Mouse (Mus musculus) heart, postnatal 0 days (tissue): ENCODE results near the gene Sox1. TPM values are rescaled to one million over a fixed set of nuclear protein-coding genes. Genes with fewer than 3 reads are reported as not detected.

ENCODE experiments used
- ATAC-seq: fragments of 200-750 bp; cut with Nextera tagmentation; 2 replicates; pipeline ENCODE4 v1.8.0; 2017; ENCODE audit warnings: low read depth, moderate number of reproducible peaks, moderate library complexity; ENCODE audit not compliant: insufficient read depth
- DNase-seq: peaks from one replicate; pipeline ENCODE4 v3.0.0-alpha.2; 2016; ENCODE audit warnings: low spot score
- H3K27ac ChIP-seq: fragments of 300-500 bp; sonication (generic); 2 replicates; pipeline ENCODE4 v1.5.1; 2014; ENCODE audit warnings: low read depth, mild to moderate bottlenecking
- H3K27me3 ChIP-seq: fragments of 300-500 bp; sonication (generic); 2 replicates; pipeline ENCODE4 v1.6.1; 2014; ENCODE audit warnings: low read length, mixed read lengths; ENCODE audit not compliant: control insufficient read depth, insufficient read depth
- H3K36me3 ChIP-seq: fragments of 300-500 bp; sonication (generic); replicated peaks from 2 replicates; pipeline ENCODE4 v1.6.1; 2014; ENCODE audit warnings: low read length, mixed read lengths; ENCODE audit not compliant: control insufficient read depth, insufficient read depth
- H3K4me1 ChIP-seq: fragments of 300-500 bp; sonication (generic); 2 replicates; pipeline ENCODE4 v1.6.1; 2014; ENCODE audit warnings: antibody characterized with exemption; ENCODE audit not compliant: control insufficient read depth, insufficient read depth
- H3K4me2 ChIP-seq: fragments of 300-500 bp; sonication (generic); 2 replicates; pipeline ENCODE4 v1.6.1; 2014; ENCODE audit warnings: low read depth, mild to moderate bottlenecking, low read length, moderate library complexity
- H3K4me3 ChIP-seq: fragments of 300-500 bp; sonication (generic); 2 replicates; pipeline ENCODE4 v1.5.1; 2014; ENCODE audit warnings: low read depth, low read length
- H3K9ac ChIP-seq: fragments of 300-500 bp; sonication (generic); replicated peaks from 2 replicates; pipeline ENCODE4 v1.6.1; 2014; ENCODE audit warnings: low read depth, low read length, mixed read lengths
- H3K9me3 ChIP-seq: fragments of 300-500 bp; sonication (generic); replicated peaks from 2 replicates; pipeline ENCODE4 v1.6.1; 2016; ENCODE audit warnings: low read length; ENCODE audit not compliant: control insufficient read depth
- CTCF ChIP-seq: IDR thresholded peaks from 2 replicates; pipeline ENCODE4 v1.5.1; 2016; ENCODE audit warnings: antibody characterized with exemption, control low read depth, low read depth
- EP300 ChIP-seq: IDR thresholded peaks from 2 replicates; pipeline ENCODE4 v1.6.1; 2016; ENCODE audit warnings: antibody characterized with exemption, low read depth
- WGBS: fragments of 180-500 bp; shearing (Covaris S2); extraction: QIAGEN DNeasy Blood & Tissue Kit; methylation state at CpG from one replicate; pipeline ENCODE4 v1.1.7; 2014; 5-methylcytosine and 5-hydroxymethylcytosine counted together
- polyA plus RNA-seq: library from polyadenylated mRNA; unstranded; fragments of >200 nt; fragmentation: Nextera tagmentation; extraction: Ambion mirVana; gene quantifications from 2 replicates; pipeline ENCODE4 v1.2.1, GENCODE M21; 2015
- total RNA-seq: library from RNA; depleted of rRNA; stranded (reverse); fragments of >200 nt; gene quantifications from 2 replicates; pipeline ENCODE4 v1.2.3, GENCODE M21; 2014; ENCODE audit warnings: low replicate concordance

Gene Sox1
- total and polyA plus RNA-seq, 2 experiments from 2014 or later = not detected

DNA sequence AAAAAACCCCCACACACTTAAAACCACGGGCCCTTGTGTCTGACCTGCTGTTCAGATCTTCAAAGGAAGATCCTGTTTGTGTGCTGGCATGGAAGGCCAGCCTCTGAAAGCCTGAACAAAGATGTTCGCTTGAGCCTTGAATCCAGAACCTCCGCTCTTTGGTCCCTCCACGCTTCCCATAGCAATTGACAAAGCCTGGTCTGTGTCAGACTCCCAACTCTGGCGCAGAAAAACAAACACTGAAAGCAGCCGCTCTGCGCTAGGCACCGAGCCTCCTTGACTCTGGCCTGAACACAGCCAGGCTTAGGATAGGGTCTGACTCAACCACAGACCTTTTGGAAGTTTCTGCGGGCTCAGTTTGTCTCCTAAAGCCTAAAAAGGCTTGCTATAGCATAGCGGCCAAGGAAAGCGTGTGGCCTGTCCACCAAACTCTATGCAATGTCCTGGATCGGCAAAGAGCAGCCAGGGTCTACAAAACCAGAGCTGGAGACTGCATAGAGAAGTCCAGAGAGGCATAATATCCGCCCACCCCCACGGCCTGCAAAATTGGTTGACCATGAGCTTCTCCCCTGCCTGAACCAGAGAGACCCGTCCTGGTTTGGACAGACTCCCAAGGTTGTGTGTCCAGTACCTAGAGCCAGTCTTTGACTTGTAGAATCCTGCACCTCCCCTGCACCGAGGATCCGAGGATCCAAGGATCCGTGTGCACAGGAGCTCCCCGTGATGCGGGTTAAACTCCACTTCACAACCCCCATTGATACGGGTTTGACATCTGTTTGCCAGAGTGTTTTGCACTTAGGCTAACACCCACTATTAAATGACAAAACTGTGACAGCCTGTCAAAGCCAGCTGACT is 12.2 kb upstream of the Sox1 start:
- no peak for TF ChIP-seq EP300
- TF ChIP-seq CTCF = no peak
- Histone ChIP-seq H3K4me2 (no peak overlapping the region), H3K27me3 (peaks cover 84% of the 10 kb centered on the region), H3K36me3 (no peaks in the 10 kb centered on the region), H3K9ac (no peak overlapping the region), H3K4me1 (no peaks in the 10 kb centered on the region; the same call in 1 of the 2 replicates), H3K4me3 (peak overlapping the region; percentile 42; the same call in 1 of the 2 replicates), H3K27ac (no peak overlapping the region), H3K9me3 (no peaks in the 10 kb centered on the region)
- 4% methylated on average over 21 of the region's 21 CpGs for WGBS
- ATAC-seq = no peak
- no peak for DNase-seq

DNA sequence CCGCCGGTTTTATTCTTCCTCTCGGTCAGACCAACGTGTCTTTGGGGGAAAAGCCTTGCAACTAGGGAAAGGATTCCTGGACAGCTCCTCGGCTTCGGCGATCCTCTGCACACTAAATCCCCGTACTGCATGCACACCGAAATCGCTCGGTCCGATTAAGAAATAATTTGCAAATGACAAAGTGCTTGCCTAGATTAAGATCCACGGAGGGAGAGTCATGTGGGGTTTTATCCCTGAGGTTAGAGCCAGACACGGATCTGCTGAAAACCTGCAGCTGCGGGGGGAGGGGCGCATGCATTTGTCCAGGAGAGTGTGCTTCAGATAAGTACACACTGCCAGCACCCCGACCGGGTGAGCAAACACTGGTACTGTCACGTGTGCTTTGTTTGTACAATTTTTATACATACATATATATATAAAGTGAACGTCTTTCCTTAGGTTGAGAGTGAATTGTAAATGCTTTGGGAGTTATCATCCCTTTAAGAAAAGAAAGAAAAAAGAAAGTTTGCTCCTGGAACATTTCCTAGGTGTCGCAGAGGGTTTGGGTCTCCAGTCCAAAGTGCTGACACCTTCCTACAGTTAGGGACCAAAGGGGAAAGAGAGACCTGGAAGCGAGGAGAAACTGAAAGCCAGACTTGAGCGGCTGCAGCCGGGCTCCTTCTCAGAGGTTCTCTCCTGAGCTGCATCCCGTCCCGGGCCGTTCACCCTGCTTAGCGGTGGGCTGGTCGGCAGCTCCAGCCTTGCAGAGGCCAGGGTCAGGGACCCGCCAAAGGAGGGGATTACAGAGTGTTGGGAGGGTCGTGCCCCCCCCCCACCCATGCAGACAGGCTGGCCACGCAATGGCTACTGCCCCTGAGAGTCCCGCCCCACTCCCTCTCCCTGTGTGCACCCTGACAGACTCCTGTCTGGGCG is 10.9 kb upstream of the Sox1 start:
- Histone ChIP-seq H3K36me3 (no peaks in the 10 kb centered on the region), H3K4me1 (no peaks in the 10 kb centered on the region; the same call in 1 of the 2 replicates), H3K9ac (no peak overlapping the region), H3K4me3 (peak overlapping the region; percentile 42), H3K27ac (no peak overlapping the region), H3K4me2 (peak overlapping the region; percentile 55), H3K27me3 (peaks cover 97% of the 10 kb centered on the region), H3K9me3 (no peaks in the 10 kb centered on the region)
- ATAC-seq (no peak), DNase-seq (no peak)
- 1% methylated on average over 33 of the region's 34 CpGs for WGBS
- no peak for TF ChIP-seq CTCF
- TF ChIP-seq EP300 = no peak

DNA sequence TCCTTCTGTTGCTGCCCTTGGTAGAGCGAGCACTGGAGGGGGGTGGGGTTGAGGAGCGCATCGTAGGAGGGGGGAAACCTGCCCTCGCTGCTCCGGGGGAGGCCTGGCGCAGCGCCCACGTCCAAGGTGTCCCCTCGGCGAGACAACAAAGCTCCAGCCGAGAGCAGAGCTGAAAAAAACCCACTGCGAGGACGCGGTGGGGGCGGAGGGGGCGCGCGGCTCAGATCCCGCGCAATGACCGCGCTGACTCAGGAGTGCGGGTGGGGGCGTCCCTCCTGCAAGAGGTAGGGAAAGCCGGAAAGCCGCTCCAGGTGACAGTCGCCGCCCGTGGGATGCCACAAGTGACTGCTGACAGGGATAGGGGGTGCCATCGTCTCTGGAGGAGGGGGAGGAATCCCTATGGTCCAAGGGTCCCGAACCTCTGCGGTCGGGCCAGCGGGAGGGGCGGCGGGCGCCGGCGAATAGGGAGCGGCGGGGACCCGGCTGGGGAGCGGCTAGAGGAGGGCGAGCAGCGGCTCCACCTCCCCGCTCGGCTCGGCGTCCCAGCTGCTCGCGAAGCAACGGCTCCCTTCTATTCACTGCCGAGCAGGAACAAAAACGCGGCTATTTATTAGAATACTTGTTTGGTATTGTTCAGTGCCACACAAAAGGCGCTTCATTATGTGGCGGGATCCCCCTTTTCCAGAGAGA is 10.0 kb upstream of the Sox1 start:
- Histone ChIP-seq H3K9me3 (no peaks in the 10 kb centered on the region), H3K27me3 (peaks cover 100% of the 10 kb centered on the region), H3K4me1 (no peaks in the 10 kb centered on the region; the same call in 1 of the 2 replicates), H3K4me3 (peak overlapping the region; percentile 42), H3K36me3 (no peaks in the 10 kb centered on the region), H3K4me2 (peak overlapping the region; percentile 55), H3K9ac (no peak overlapping the region), H3K27ac (no peak overlapping the region)
- ATAC-seq = no peak
- TF ChIP-seq EP300 (no peak), CTCF (no peak)
- peak; percentile 1 for DNase-seq
- 1% methylated on average over 56 of the region's 57 CpGs for WGBS

DNA sequence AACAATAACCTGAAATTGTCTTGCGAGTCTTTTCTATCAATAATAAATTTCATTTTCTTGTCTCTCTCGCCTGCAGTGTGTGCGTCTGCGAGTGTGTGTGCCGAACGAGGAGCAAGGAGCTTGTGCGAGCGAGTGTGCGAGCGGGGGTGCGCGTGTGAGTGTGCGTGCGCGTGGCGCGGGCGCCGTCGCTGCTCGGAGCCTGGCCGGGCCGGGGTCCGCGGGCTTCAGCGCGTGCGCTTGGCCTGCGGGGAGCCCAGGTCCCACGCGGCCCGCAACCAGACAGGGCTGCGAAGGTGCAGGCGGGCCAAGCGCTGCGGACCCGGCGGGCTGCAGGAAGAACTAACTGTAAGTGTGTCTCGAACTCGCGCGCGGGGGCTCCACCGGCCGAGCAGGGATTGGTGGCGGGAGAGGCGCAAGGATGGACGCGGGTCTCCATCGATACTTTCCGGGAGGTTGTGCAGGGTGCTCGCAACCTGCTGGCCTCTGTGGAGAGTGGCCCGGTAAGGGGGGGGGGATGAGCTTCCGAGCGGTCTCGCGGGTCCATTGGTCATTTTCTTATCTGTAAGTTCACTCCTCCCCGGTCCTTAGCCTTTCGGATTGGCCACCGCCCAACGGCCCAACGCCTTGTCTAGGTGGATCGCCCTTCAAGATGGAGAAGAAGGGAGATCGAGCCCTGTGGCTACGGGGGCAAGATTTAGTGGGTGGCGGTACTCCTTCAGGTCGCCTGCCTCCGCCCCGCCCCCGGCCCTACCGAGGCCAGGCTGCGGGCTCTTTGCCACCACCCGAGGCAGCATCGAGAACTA is 9.2 kb upstream of the Sox1 start:
- H3K9ac ChIP-seq = no peak overlapping the region

More for the DNA sequence above, 9.2 kb upstream of the Sox1 start:
- DNase-seq = no peak
- peaks cover 100% of the 10 kb centered on the region for H3K27me3 ChIP-seq
- no peaks in the 10 kb centered on the region for H3K9me3 ChIP-seq
- TF ChIP-seq EP300 (no peak), CTCF (no peak)
- H3K4me3 ChIP-seq = peak overlapping the region; percentile 42
- 1% methylated on average over 74 of the region's 74 CpGs for WGBS
- no peaks in the 10 kb centered on the region; the same call in 1 of the 2 replicates for H3K4me1 ChIP-seq
- no peak overlapping the region for H3K27ac ChIP-seq
- no peak for ATAC-seq
- H3K4me2 ChIP-seq = peak overlapping the region; percentile 55
- no peaks in the 10 kb centered on the region for H3K36me3 ChIP-seq
